Mouse (Mus musculus) testis, adult 2 months (tissue): ENCODE data around the gene Aldh1a2.

Source experiments
- CTCF ChIP-seq: fragments of 200-500 bp; IDR thresholded peaks from 2 replicates; pipeline ENCODE4 v1.5.1; 2012; ENCODE audit warnings: low read depth, mild to moderate bottlenecking, inconsistent platforms, low read length, moderate library complexity; ENCODE audit not compliant: control insufficient read depth, insufficient read depth, insufficient replicate concordance
- POLR2A ChIP-seq: fragments of 200-500 bp; IDR thresholded peaks from 2 replicates; pipeline ENCODE4 v1.6.1; 2012; ENCODE audit warnings: low read depth, mild to moderate bottlenecking, inconsistent platforms, low read length, moderate library complexity; ENCODE audit not compliant: control insufficient read depth

- TF ChIP-seq CTCF (no peak), POLR2A (no peak)
These were observed 79.9 kb downstream of the Aldh1a2 start for GRCm38 (mm10) chr9:71295501-71295900.
